Mouse (Mus musculus): ENCODE data around the gene Cd276.

The Cd276 gene

GRCm38 (mm10) chr9:58549694-58550093 lies 5.5 kb downstream of the Cd276 start:
- DNase-seq, result no peak

DNA sequence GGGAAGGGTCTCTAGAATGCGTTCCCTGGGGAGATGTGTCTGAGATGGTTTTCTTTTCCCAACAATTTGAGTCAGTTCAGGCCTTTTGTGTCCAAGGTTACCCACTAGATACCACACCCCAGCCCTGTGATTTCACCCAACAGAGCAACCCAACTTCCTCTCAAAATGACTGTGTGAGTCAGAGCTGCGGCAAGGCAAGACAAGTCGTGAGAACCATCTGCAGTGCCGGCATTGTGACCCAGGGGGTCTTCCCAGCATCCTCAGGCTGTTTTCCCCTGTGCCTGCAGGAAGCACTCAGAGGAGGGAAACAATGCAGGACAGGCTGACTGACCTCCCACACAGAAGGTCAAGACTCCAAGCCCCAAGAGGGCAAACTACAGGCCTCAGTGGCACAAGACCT lies 6.3 kb downstream of the Cd276 start:
- no peak for DNase-seq

DNA sequence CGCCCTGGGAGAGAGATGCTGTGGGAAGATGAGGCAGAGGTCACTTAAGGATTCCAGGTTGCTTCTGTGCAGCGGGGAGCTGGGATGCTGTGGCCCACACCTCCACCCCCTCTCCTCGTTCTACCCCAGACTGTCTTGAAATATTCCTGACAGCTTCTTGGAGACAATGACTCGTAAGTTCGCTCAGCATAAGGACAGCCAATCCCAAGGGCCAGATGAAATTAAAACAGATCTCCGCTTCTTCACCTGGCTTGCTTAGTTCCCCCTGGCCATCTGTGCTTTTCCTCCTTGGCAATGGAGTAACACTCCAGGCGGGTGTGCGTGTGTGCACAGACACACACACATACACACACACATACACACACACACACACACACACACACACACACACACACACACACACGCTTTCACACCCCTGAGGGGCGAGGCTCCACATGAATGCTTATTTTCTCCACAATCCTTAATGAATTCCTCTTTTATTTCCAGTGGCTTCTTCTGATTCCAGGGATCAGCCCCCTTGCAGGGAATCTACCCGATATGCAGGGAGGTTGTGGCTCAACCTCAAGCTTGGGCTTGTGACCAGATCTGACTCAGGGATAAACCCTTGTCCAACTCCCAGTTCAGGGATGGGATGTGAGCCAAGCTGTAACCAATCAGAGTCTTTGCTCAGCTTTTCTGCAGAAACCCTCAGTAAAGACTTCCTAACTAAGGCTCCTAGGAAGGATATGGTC lies 8.4 kb downstream of the Cd276 start:
- DNase-seq, result peak; percentile 29

- no peak for DNase-seq
Measured at GRCm38 (mm10) chr9:58545428-58545827, 9.8 kb downstream of the Cd276 start.

GRCm38 (mm10) chr9:58544879-58545324 lies 10.3 kb downstream of the Cd276 start:
- DNase-seq, result no peak

DNA sequence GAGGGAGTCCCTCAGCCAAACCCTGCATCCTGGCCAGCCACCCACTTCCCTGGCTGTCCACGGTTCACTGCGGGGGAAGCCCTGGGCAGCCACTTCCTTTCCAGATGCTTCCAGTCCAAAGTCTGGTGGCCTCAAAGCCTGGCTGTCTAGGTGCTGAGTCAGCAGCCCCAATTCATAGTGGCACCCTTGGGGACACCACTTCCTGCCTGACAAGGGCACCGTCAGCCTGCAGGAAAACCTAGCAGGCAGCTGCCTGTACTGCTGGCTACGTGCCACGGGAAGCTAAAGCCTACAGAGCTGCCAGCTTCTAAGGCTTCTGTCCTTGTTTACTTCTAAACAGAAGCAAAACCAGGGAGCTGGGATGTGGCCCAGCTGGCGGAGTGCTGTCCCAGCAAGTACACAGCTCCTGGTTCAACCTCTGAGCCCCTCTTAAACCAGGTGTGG lies 13.3 kb downstream of the Cd276 start:
- peak; percentile 83 for DNase-seq

DNA sequence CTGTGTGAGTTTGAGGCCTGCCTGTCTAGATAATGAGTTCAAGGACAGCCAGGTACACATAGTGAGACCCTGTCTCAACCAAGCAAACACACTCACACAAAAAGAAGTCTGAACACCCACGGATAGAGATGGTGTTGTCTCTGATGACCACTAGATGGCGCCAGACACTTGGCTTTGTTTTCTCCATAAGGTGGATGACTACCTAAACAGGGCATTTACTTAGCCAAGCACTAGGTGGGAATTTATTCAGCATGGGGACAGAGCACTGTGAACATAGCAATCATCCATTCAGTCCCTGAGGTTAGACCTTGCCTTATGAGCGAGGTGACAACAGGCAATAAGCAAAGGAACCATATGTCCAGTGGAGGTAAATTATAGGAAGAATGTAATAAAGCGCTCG lies 15.4 kb downstream of the Cd276 start:
- peak; percentile 73 for DNase-seq

GRCm38 (mm10) chr9:58537774-58538173 lies 17.5 kb downstream of the Cd276 start:
- DNase-seq, result no peak

GRCm38 (mm10) chr9:58535447-58536134 lies 19.6 kb downstream of the Cd276 start:
- no peak for DNase-seq

- DNase-seq, result peak; percentile 67
Measured at GRCm38 (mm10) chr9:58534766-58535165, 20.5 kb downstream of the Cd276 start.

GRCm38 (mm10) chr9:58533322-58533721 lies 21.9 kb downstream of the Cd276 start:
- no peak for DNase-seq

GRCm38 (mm10) chr9:58532236-58532635 lies 23.0 kb downstream of the Cd276 start:
- no peak for DNase-seq

GRCm38 (mm10) chr9:58530407-58530806 lies 24.8 kb downstream of the Cd276 start:
- no peak for DNase-seq

GRCm38 (mm10) chr9:58527841-58528240 lies 27.4 kb downstream of the Cd276 start:
- DNase-seq, result no peak

- DNase-seq, result no peak
Measured at GRCm38 (mm10) chr9:58525108-58525507, 30.1 kb downstream of the Cd276 start.

- DNase-seq, result no peak
Measured at GRCm38 (mm10) chr9:58521883-58522423, 33.3 kb downstream of the Cd276 start.

GRCm38 (mm10) chr9:58520816-58521581 lies 34.2 kb downstream of the Cd276 start:
- no peak for DNase-seq

DNA sequence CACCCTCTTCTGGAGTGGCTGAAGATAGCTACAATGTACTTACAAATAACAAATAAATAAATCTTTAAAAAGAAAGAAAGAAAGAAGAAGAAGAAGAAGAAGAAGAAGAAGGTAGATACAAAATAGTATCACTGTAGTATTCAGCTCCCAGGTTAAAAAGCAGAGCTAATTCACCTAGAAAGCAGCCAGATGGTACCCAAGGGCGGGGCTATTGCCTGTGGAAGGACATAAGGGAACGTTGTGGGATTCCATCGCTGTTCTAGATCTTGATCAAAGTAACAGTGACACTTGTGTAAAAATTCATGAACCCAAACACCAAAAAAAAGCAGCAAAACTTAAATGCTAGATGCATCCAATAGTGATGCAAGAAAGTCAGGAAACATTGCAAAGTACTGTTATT lies 35.3 kb downstream of the Cd276 start:
- no peak for DNase-seq

- no peak for DNase-seq
Measured at GRCm38 (mm10) chr9:58517866-58518750, 37.1 kb downstream of the Cd276 start.

DNA sequence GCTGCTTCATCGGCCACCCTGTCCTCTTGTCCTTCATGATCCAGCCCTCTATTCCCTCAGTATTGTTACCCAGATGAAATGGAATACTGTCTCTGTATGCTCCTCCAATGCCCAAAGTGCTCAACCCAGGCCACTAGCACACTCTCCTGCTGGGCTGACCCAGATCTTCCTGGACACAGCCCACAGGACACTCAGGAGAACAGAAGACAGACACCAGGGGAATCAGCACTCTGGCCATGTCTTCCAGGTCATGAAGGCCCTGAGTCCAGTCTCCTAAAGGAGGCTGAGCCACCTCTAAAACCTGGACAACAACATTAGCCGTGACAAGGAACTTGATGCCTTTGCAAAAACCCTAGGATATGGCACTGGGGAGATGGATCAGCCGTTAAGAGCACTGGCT lies 38.8 kb downstream of the Cd276 start:
- no peak for DNase-seq

DNA sequence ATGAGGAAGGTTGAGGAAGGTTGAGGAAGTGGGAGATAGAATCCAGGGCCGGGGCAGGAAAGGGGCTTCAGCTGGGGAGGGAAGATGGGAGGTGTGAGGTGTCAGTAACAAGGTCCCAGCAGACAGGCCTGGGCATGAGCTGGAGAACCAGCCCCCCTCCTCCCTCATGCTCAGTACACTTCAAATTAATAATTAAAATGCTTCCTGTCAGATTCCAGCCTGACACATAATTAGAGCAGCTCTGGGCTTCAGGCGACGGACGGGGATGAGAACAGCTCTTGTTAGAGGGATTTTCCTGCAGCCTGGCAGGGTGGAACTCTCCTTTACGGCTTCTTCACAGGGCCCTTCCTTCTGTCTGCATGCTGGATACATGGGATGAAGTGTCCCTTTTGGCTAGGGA lies 41.5 kb downstream of the Cd276 start:
- DNase-seq, result no peak

DNA sequence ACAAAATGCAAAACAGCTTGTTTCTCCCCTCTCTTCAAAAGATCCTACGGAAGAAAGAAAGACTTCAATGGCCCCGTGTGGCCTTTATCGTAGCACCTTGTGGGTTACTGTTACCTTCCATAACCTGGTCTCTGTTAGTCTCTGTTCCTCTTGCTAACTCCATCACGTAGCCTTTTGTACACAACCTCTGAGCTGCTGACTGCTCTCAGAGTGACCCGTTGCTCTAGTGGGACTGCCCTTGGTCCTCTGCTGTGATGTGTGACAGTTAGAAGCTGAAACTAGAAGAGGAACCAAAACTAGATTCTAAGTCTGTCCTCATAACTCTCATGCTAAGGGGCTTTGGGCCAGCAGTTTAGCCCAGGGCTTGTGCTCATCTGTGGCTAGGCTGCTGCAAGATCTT lies 44.8 kb downstream of the Cd276 start:
- DNase-seq, result no peak

Measured in lung, postnatal 14 days (tissue).